Mouse (Mus musculus): Measurements from ENCODE around the gene Prelid3b. TPM values are rescaled to one million over a fixed set of nuclear protein-coding genes. Genes with fewer than 3 reads are reported as not detected.

Gene Prelid3b
- polyA plus RNA-seq, 1 experiment from 2014 or later = 161 TPM

GRCm38 (mm10) chr2:174436916-174437696, 35.8 kb downstream of the Prelid3b start:
- 91% methylated on average over 7 of the region's 7 CpGs for WGBS
- peaks cover 42% of the 10 kb centered on the region for H3K4me1 ChIP-seq
- H3K4me3 ChIP-seq = no peak overlapping the region
- no peak for DNase-seq (ENCODE audit: low spot score)
- peaks cover 39% of the 10 kb centered on the region for H3K36me3 ChIP-seq
- no peak overlapping the region for H3K27ac ChIP-seq
- no peaks in the 10 kb centered on the region for H3K27me3 ChIP-seq (ENCODE audit: insufficient read depth, poor library complexity, severe bottlenecking)
- H3K9me3 ChIP-seq = no peaks in the 10 kb centered on the region

- WGBS = 92% methylated on average over 26 of the region's 26 CpGs
- Histone ChIP-seq H3K4me1 (peaks cover 37% of the 10 kb centered on the region), H3K27ac (no peak overlapping the region), H3K27me3 (ENCODE audit: insufficient read depth, poor library complexity, severe bottlenecking) (no peaks in the 10 kb centered on the region), H3K36me3 (peaks cover 42% of the 10 kb centered on the region), H3K9me3 (no peaks in the 10 kb centered on the region), H3K4me3 (no peak overlapping the region)
- DNase-seq (ENCODE audit: low spot score) = no peak
These were observed 36.7 kb downstream of the Prelid3b start for GRCm38 (mm10) chr2:174436076-174436701.

GRCm38 (mm10) chr2:174434943-174435342, 37.9 kb downstream of the Prelid3b start:
- H3K4me3 ChIP-seq = no peak overlapping the region
- H3K27ac ChIP-seq = no peak overlapping the region
- H3K9me3 ChIP-seq = no peaks in the 10 kb centered on the region
- WGBS = 93% methylated on average over 9 of the region's 9 CpGs
- peaks cover 33% of the 10 kb centered on the region for H3K4me1 ChIP-seq
- H3K36me3 ChIP-seq = peaks cover 48% of the 10 kb centered on the region
- H3K27me3 ChIP-seq (ENCODE audit: insufficient read depth, poor library complexity, severe bottlenecking) = no peaks in the 10 kb centered on the region
- no peak for DNase-seq (ENCODE audit: low spot score)

GRCm38 (mm10) chr2:174428996-174429591, 43.8 kb downstream of the Prelid3b start:
- Histone ChIP-seq H3K4me3 (no peak overlapping the region), H3K27me3 (ENCODE audit: insufficient read depth, poor library complexity, severe bottlenecking) (no peaks in the 10 kb centered on the region), H3K4me1 (no peaks in the 10 kb centered on the region), H3K9me3 (no peaks in the 10 kb centered on the region), H3K36me3 (peaks cover 77% of the 10 kb centered on the region), H3K27ac (no peak overlapping the region)
- 89% methylated on average over 10 of the region's 10 CpGs for WGBS
- DNase-seq (ENCODE audit: low spot score) = no peak

DNA sequence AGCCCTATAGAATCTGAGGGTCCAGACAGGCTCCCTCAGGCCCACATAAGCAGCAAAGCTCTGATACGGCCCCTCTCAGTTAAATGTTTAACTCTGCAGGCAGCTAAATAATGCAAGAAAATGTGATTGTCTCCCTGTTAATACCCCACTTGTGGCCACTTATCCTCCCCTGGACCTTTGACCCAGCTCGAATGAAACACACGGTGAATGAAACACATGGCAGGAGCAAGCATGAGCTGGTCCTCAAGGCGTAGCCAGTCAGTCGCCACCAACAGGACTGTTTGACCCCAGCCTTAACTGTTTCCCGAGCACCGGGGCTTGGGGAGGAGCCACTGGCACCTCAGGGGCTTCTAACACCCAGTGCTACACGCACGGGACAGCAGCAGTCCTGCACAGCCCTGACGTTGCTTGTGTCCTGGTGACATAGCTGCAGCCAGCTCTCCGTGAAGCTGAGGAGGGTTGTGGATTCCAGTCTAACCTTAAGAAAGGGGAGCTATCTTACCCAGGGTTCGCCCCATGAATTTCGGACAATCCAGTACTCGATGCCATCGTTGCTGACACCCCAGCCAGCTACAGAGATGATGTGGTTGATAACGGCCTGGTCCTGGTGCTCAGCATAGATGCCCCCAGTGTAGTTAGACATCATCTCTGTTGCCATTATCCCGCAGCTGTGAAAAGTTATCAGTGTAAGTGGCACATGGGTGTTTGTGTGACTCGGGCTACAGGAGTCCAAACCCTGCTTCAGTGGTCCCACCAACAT, 44.6 kb downstream of the Prelid3b start:
- DNase-seq (ENCODE audit: low spot score) = no peak
- H3K27ac ChIP-seq = no peak overlapping the region; the same call in 1 of the 2 replicates
- no peaks in the 10 kb centered on the region for H3K4me1 ChIP-seq
- no peaks in the 10 kb centered on the region for H3K9me3 ChIP-seq
- H3K27me3 ChIP-seq (ENCODE audit: insufficient read depth, poor library complexity, severe bottlenecking) = no peaks in the 10 kb centered on the region
- 84% methylated on average over 18 of the region's 18 CpGs for WGBS
- peaks cover 81% of the 10 kb centered on the region for H3K36me3 ChIP-seq
- no peak overlapping the region for H3K4me3 ChIP-seq

DNA sequence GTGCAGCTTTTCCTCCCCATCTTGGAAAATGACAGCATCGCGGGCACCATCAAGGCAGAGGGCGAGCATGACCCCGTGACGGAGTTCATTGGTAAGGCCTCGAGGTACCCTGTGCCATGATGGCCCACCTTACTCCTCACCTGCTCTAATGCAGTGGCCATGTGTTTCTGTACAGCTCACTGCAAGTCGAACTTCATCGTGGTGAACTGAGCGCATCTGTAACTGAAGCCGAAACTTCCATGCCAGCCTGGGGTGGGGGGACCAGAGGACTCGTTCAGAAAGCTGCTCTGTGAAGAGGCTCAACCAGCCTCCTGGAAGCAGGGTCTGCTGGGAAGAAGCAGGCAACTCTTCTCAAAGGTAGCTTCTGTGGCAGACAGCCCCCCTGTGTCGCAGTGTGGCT, 46.0 kb downstream of the Prelid3b start:
- Histone ChIP-seq H3K27ac (no peak overlapping the region), H3K4me3 (no peak overlapping the region), H3K4me1 (no peaks in the 10 kb centered on the region), H3K36me3 (peaks cover 86% of the 10 kb centered on the region), H3K27me3 (ENCODE audit: insufficient read depth, poor library complexity, severe bottlenecking) (no peaks in the 10 kb centered on the region), H3K9me3 (no peaks in the 10 kb centered on the region)
- WGBS = 93% methylated on average over 12 of the region's 12 CpGs
- DNase-seq (ENCODE audit: low spot score) = peak; percentile 68

- WGBS = 93% methylated on average over 11 of the region's 11 CpGs
- Histone ChIP-seq H3K4me3 (no peak overlapping the region), H3K36me3 (peaks cover 98% of the 10 kb centered on the region)
These were observed 48.4 kb downstream of the Prelid3b start for GRCm38 (mm10) chr2:174424301-174425085.

DNA sequence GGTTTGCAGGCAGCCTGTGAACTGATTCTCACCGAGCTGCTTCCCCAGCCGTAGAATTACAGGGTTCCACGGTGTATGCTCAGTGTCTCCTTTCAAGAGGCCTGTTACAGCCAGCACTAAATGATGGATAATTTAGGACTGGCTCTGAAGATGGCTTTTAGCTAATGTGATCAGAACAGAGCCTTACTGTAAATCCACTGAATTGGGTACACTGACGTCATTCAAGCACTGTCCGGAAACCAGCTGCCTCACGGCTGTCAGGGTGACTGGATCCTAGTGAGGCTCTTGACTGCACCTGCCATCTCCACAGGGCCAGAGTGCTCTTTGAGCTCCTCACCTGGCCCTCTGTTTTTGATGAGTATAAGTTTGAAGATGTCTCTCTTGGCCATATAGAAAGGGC, 51.8 kb downstream of the Prelid3b start:
- H3K4me3 ChIP-seq = no peak overlapping the region
- H3K27me3 ChIP-seq (ENCODE audit: insufficient read depth, poor library complexity, severe bottlenecking) = no peaks in the 10 kb centered on the region
- H3K4me1 ChIP-seq = peaks cover 19% of the 10 kb centered on the region
- no peaks in the 10 kb centered on the region for H3K9me3 ChIP-seq
- H3K27ac ChIP-seq = no peak overlapping the region
- peaks cover 64% of the 10 kb centered on the region for H3K36me3 ChIP-seq
- no peak for DNase-seq (ENCODE audit: low spot score)
- WGBS = 92% methylated on average over 6 of the region's 6 CpGs

More at GRCm38 (mm10) chr2:174424301-174425085, 48.4 kb downstream of the Prelid3b start:
- Histone ChIP-seq H3K27ac (no peak overlapping the region), H3K4me1 (no peaks in the 10 kb centered on the region; the same call in 1 of the 2 replicates), H3K9me3 (no peaks in the 10 kb centered on the region), H3K27me3 (ENCODE audit: insufficient read depth, poor library complexity, severe bottlenecking) (no peaks in the 10 kb centered on the region)
- DNase-seq (ENCODE audit: low spot score) = no peak

GRCm38 (mm10) chr2:174415731-174416310, 57.1 kb downstream of the Prelid3b start, which contains the start of gene Nelfcd:
Gene Nelfcd, plus strand, starts transcription at chr2:174415804.
- WGBS = under 1% methylated on average over 40 of the region's 40 CpGs
- Histone ChIP-seq H3K27me3 (ENCODE audit: insufficient read depth, poor library complexity, severe bottlenecking) (no peaks in the 10 kb centered on the region), H3K9me3 (no peaks in the 10 kb centered on the region), H3K27ac (peak within 1 kb of the TSS; percentile 96), H3K4me1 (peaks cover 19% of the 10 kb centered on the region), H3K4me3 (peak within 1 kb of the TSS; percentile 95), H3K36me3 (peaks cover 11% of the 10 kb centered on the region)
- DNase-seq (ENCODE audit: low spot score) = peak; percentile 98

Data from heart, embryonic 10.5 days (tissue).